Mouse (Mus musculus): ENCODE measurements at regions not wholly inside any gene's neighbourhood (a gene's known extent, or its start where the extent isn't known, plus 50 kb on each side); places are given as distances from the start of the nearest gene placed in this dataset.

- no peak for DNase-seq (ENCODE audit: low spot score)
Measured at GRCm38 (mm10) chr2:166403319-166403718, 247.9 kb upstream of the Sulf2 start.

- DNase-seq (ENCODE audit: low spot score): no peak
Measured at GRCm38 (mm10) chr2:166401860-166402259, 246.4 kb upstream of the Sulf2 start.

GRCm38 (mm10) chr2:166400304-166400703 lies 244.8 kb upstream of the Sulf2 start:
- no peak for DNase-seq (ENCODE audit: low spot score)

- DNase-seq (ENCODE audit: low spot score): peak; percentile 71
Measured at GRCm38 (mm10) chr2:166399140-166399830, 243.8 kb upstream of the Sulf2 start.

- DNase-seq (ENCODE audit: low spot score): no peak
Measured at GRCm38 (mm10) chr2:166398774-166399139, 243.3 kb upstream of the Sulf2 start.

- DNase-seq (ENCODE audit: low spot score): no peak
Measured at GRCm38 (mm10) chr2:166398156-166398555, 242.7 kb upstream of the Sulf2 start.

- peak; percentile 55 for DNase-seq (ENCODE audit: low spot score)
Measured at GRCm38 (mm10) chr2:166394666-166395065, 239.2 kb upstream of the Sulf2 start.

GRCm38 (mm10) chr2:166391176-166391575 lies 235.7 kb upstream of the Sulf2 start:
- DNase-seq (ENCODE audit: low spot score): no peak

GRCm38 (mm10) chr2:166388050-166388449 lies 232.6 kb upstream of the Sulf2 start:
- DNase-seq (ENCODE audit: low spot score): peak; percentile 64

GRCm38 (mm10) chr2:166386817-166387216 lies 231.4 kb upstream of the Sulf2 start:
- DNase-seq (ENCODE audit: low spot score): no peak

GRCm38 (mm10) chr2:166384583-166384982 lies 229.1 kb upstream of the Sulf2 start:
- no peak for DNase-seq (ENCODE audit: low spot score)

- no peak for DNase-seq (ENCODE audit: low spot score)
Measured at GRCm38 (mm10) chr2:166383356-166383755, 227.9 kb upstream of the Sulf2 start.

GRCm38 (mm10) chr2:166382180-166382579 lies 226.7 kb upstream of the Sulf2 start:
- no peak for DNase-seq (ENCODE audit: low spot score)

GRCm38 (mm10) chr2:166380854-166381253 lies 225.4 kb upstream of the Sulf2 start:
- DNase-seq (ENCODE audit: low spot score): no peak

GRCm38 (mm10) chr2:166378325-166378724 lies 222.9 kb upstream of the Sulf2 start:
- no peak for DNase-seq (ENCODE audit: low spot score)

GRCm38 (mm10) chr2:166377329-166377728 lies 221.9 kb upstream of the Sulf2 start:
- peak; percentile 43 for DNase-seq (ENCODE audit: low spot score)

GRCm38 (mm10) chr2:166375639-166376038 lies 220.2 kb upstream of the Sulf2 start:
- DNase-seq (ENCODE audit: low spot score): no peak

- no peak for DNase-seq (ENCODE audit: low spot score)
Measured at GRCm38 (mm10) chr2:166370776-166371175, 215.3 kb upstream of the Sulf2 start.

GRCm38 (mm10) chr2:166361645-166362044 lies 206.2 kb upstream of the Sulf2 start:
- no peak for DNase-seq (ENCODE audit: low spot score)

GRCm38 (mm10) chr2:166360786-166361185 lies 205.3 kb upstream of the Sulf2 start:
- DNase-seq (ENCODE audit: low spot score): no peak

- no peak for DNase-seq (ENCODE audit: low spot score)
Measured at GRCm38 (mm10) chr2:166359995-166360394, 204.5 kb upstream of the Sulf2 start.

GRCm38 (mm10) chr2:166357824-166358223 lies 202.4 kb upstream of the Sulf2 start:
- DNase-seq (ENCODE audit: low spot score): no peak

- DNase-seq (ENCODE audit: low spot score): no peak
Measured at GRCm38 (mm10) chr2:166355944-166356343, 200.5 kb upstream of the Sulf2 start.

- no peak for DNase-seq (ENCODE audit: low spot score)
Measured at GRCm38 (mm10) chr2:166355446-166355845, 200.0 kb upstream of the Sulf2 start.
